Mouse (Mus musculus) limb, embryonic 13.5 days (tissue): ENCODE measurements around the gene Mrpl43. TPM values are rescaled to one million over a fixed set of nuclear protein-coding genes. Genes with fewer than 3 reads are reported as not detected.

Experiments
- ATAC-seq: fragments of 200-750 bp; cut with Nextera tagmentation; 2 replicates; pipeline ENCODE4 v1.8.0; 2017; ENCODE audit warnings: low read depth, moderate number of reproducible peaks, moderate TSS enrichment; ENCODE audit not compliant: low FRiP score
- H3K27ac ChIP-seq: fragments of 300-500 bp; sonication (generic); 2 replicates; pipeline ENCODE4 v1.5.1; 2015; ENCODE audit warnings: inconsistent platforms, mild to moderate bottlenecking, moderate library complexity
- H3K27me3 ChIP-seq: fragments of 300-500 bp; sonication (generic); 2 replicates; pipeline ENCODE4 v1.6.1; 2015; ENCODE audit warnings: mild to moderate bottlenecking, inconsistent platforms
- H3K36me3 ChIP-seq: fragments of 300-500 bp; sonication (generic); 2 replicates; pipeline ENCODE4 v1.6.1; 2015; ENCODE audit warnings: inconsistent platforms, mild to moderate bottlenecking, moderate library complexity
- H3K4me1 ChIP-seq: fragments of 300-500 bp; sonication (generic); 2 replicates; pipeline ENCODE4 v1.6.1; 2015; ENCODE audit warnings: inconsistent platforms
- H3K4me2 ChIP-seq: fragments of 300-500 bp; sonication (generic); replicated peaks from 2 replicates; pipeline ENCODE4 v1.6.1; 2015; ENCODE audit warnings: inconsistent platforms, mild to moderate bottlenecking, moderate library complexity
- H3K4me3 ChIP-seq: fragments of 300-500 bp; sonication (generic); 2 replicates; pipeline ENCODE4 v1.5.1; 2015; ENCODE audit warnings: moderate library complexity, mild to moderate bottlenecking, inconsistent platforms
- H3K9ac ChIP-seq: fragments of 300-500 bp; sonication (generic); 2 replicates; pipeline ENCODE4 v1.6.1; 2015; ENCODE audit warnings: mild to moderate bottlenecking, inconsistent platforms
- H3K9me3 ChIP-seq: fragments of 300-500 bp; sonication (generic); 2 replicates; pipeline ENCODE4 v1.6.1; 2016; ENCODE audit warnings: inconsistent platforms
- WGBS: fragments of 180-500 bp; shearing (Covaris S2); methylation state at CpG from one replicate; pipeline ENCODE4 v1.1.7; 2015; 5-methylcytosine and 5-hydroxymethylcytosine counted together
- polyA plus RNA-seq: library from polyadenylated mRNA; unstranded; fragments of >200 nt; fragmentation: Nextera tagmentation; extraction: Ambion mirVana; gene quantifications from 2 replicates; pipeline ENCODE4 v1.2.1, GENCODE M21; 2015

The Mrpl43 gene
- polyA plus RNA-seq, 1 experiment from 2014 or later = 69.2 TPM

GRCm38 (mm10) chr19:44999647-45000046 is 6.6 kb downstream of the Mrpl43 start:
- H3K4me2 ChIP-seq = no peak overlapping the region
- no peaks in the 10 kb centered on the region for H3K9me3 ChIP-seq
- no peaks in the 10 kb centered on the region for H3K27me3 ChIP-seq
- no peak overlapping the region for H3K9ac ChIP-seq
- H3K4me1 ChIP-seq = no peaks in the 10 kb centered on the region
- peaks cover 88% of the 10 kb centered on the region for H3K36me3 ChIP-seq
- H3K4me3 ChIP-seq = no peak overlapping the region
- ATAC-seq = no peak
- WGBS = 80% methylated on average over 8 of the region's 8 CpGs
- H3K27ac ChIP-seq = no peak overlapping the region

GRCm38 (mm10) chr19:44997786-44998185 is 8.5 kb downstream of the Mrpl43 start:
- H3K9me3 ChIP-seq = no peaks in the 10 kb centered on the region
- no peak overlapping the region for H3K4me2 ChIP-seq
- no peak for ATAC-seq
- no peak overlapping the region for H3K4me3 ChIP-seq
- H3K4me1 ChIP-seq = no peaks in the 10 kb centered on the region
- no peaks in the 10 kb centered on the region for H3K27me3 ChIP-seq
- H3K36me3 ChIP-seq = peaks cover 79% of the 10 kb centered on the region
- H3K9ac ChIP-seq = no peak overlapping the region
- H3K27ac ChIP-seq = no peak overlapping the region
- 77% methylated on average over 11 of the region's 11 CpGs for WGBS

- Histone ChIP-seq H3K9ac (no peak overlapping the region), H3K27me3 (no peaks in the 10 kb centered on the region), H3K4me2 (no peak overlapping the region), H3K36me3 (peaks cover 33% of the 10 kb centered on the region), H3K4me3 (no peak overlapping the region), H3K9me3 (no peaks in the 10 kb centered on the region), H3K27ac (no peak overlapping the region), H3K4me1 (peaks cover 29% of the 10 kb centered on the region)
- no peak for ATAC-seq
- 48% methylated on average over 7 of the region's 7 CpGs for WGBS
Observed at GRCm38 (mm10) chr19:44992712-44993111, 13.5 kb downstream of the Mrpl43 start.

- H3K27me3 ChIP-seq = no peaks in the 10 kb centered on the region
- H3K4me3 ChIP-seq = no peak overlapping the region
- no peak overlapping the region for H3K9ac ChIP-seq
- peaks cover 29% of the 10 kb centered on the region for H3K36me3 ChIP-seq
- no peak overlapping the region for H3K27ac ChIP-seq
- no peak overlapping the region for H3K4me2 ChIP-seq
- WGBS = 38% methylated on average over 7 of the region's 7 CpGs
- no peak for ATAC-seq
- H3K4me1 ChIP-seq = peaks cover 29% of the 10 kb centered on the region
- H3K9me3 ChIP-seq = no peaks in the 10 kb centered on the region
Observed at GRCm38 (mm10) chr19:44992246-44992645, 14.0 kb downstream of the Mrpl43 start.

- no peak for ATAC-seq
- no peak overlapping the region for H3K27ac ChIP-seq
- H3K9ac ChIP-seq = peak overlapping the region; percentile 13; the same call in 1 of the 2 replicates
- 84% methylated on average over 8 of the region's 8 CpGs for WGBS
- H3K9me3 ChIP-seq = no peaks in the 10 kb centered on the region
- no peaks in the 10 kb centered on the region for H3K27me3 ChIP-seq
- peaks cover 18% of the 10 kb centered on the region for H3K36me3 ChIP-seq
- 0 out of 2 replicates have a peak overlapping the region, but pooled peaks have one; percentile 9 for H3K4me2 ChIP-seq
- H3K4me3 ChIP-seq = no peak overlapping the region
- H3K4me1 ChIP-seq = peaks cover 29% of the 10 kb centered on the region
Observed at GRCm38 (mm10) chr19:44991031-44991430, 15.2 kb downstream of the Mrpl43 start.

- Histone ChIP-seq H3K4me1 (peaks cover 29% of the 10 kb centered on the region), H3K36me3 (peaks cover 16% of the 10 kb centered on the region), H3K27ac (peak overlapping the region; percentile 28; the same call in 1 of the 2 replicates), H3K9ac (peak overlapping the region; percentile 86), H3K4me3 (peak overlapping the region; percentile 80), H3K4me2 (peak overlapping the region; percentile 97), H3K27me3 (no peaks in the 10 kb centered on the region), H3K9me3 (no peaks in the 10 kb centered on the region)
- peak; percentile 22 for ATAC-seq
- 4% methylated on average over 22 of the region's 22 CpGs for WGBS
Observed at GRCm38 (mm10) chr19:44989567-44990495, 16.4 kb downstream of the Mrpl43 start.

GRCm38 (mm10) chr19:44988831-44989566 is 17.2 kb downstream of the Mrpl43 start, which contains the start of gene Sema4g:
Gene Sema4g, plus strand, starts transcription at chr19:44989101.
- under 1% methylated on average over 54 of the region's 58 CpGs for WGBS
- Histone ChIP-seq H3K4me3 (peak within 1 kb of the TSS; percentile 80), H3K27me3 (no peaks in the 10 kb centered on the region), H3K27ac (peak within 1 kb of the TSS; percentile 28; the same call in 1 of the 2 replicates), H3K4me1 (peaks cover 29% of the 10 kb centered on the region), H3K4me2 (peak within 1 kb of the TSS; percentile 97), H3K36me3 (peaks cover 11% of the 10 kb centered on the region), H3K9me3 (no peaks in the 10 kb centered on the region), H3K9ac (peak within 1 kb of the TSS; percentile 86)
- peak; percentile 85 for ATAC-seq

- peak overlapping the region; percentile 80 for H3K4me3 ChIP-seq
- H3K36me3 ChIP-seq = peaks cover 11% of the 10 kb centered on the region
- no peak overlapping the region for H3K27ac ChIP-seq
- H3K27me3 ChIP-seq = no peaks in the 10 kb centered on the region
- H3K9me3 ChIP-seq = no peaks in the 10 kb centered on the region
- WGBS = 23% methylated on average over 9 of the region's 9 CpGs
- ATAC-seq = no peak
- peaks cover 29% of the 10 kb centered on the region for H3K4me1 ChIP-seq
- H3K9ac ChIP-seq = peak overlapping the region; percentile 86
- peak overlapping the region; percentile 97 for H3K4me2 ChIP-seq
Observed at GRCm38 (mm10) chr19:44988321-44988720, 17.9 kb downstream of the Mrpl43 start.

GRCm38 (mm10) chr19:44987851-44988250 is 18.4 kb downstream of the Mrpl43 start:
- ATAC-seq = no peak
- Histone ChIP-seq H3K27me3 (no peaks in the 10 kb centered on the region), H3K9ac (no peak overlapping the region), H3K4me3 (no peak overlapping the region), H3K4me1 (peaks cover 29% of the 10 kb centered on the region), H3K4me2 (no peak overlapping the region), H3K27ac (no peak overlapping the region), H3K9me3 (no peaks in the 10 kb centered on the region), H3K36me3 (peaks cover 11% of the 10 kb centered on the region)
- 68% methylated on average over 6 of the region's 6 CpGs for WGBS

GRCm38 (mm10) chr19:44987004-44987403 is 19.2 kb downstream of the Mrpl43 start:
- WGBS = 68% methylated on average over 6 of the region's 6 CpGs
- H3K4me2 ChIP-seq = no peak overlapping the region
- no peak overlapping the region for H3K27ac ChIP-seq
- H3K36me3 ChIP-seq = peaks cover 11% of the 10 kb centered on the region
- H3K4me3 ChIP-seq = no peak overlapping the region
- H3K9ac ChIP-seq = no peak overlapping the region
- peaks cover 24% of the 10 kb centered on the region for H3K4me1 ChIP-seq
- H3K27me3 ChIP-seq = no peaks in the 10 kb centered on the region
- no peaks in the 10 kb centered on the region for H3K9me3 ChIP-seq
- ATAC-seq = no peak

- H3K9ac ChIP-seq = no peak overlapping the region
- no peak overlapping the region for H3K4me2 ChIP-seq
- H3K4me1 ChIP-seq = peaks cover 17% of the 10 kb centered on the region
- H3K36me3 ChIP-seq = peaks cover 24% of the 10 kb centered on the region
- 58% methylated on average over 5 of the region's 5 CpGs for WGBS
- no peak overlapping the region for H3K27ac ChIP-seq
- no peak for ATAC-seq
- no peaks in the 10 kb centered on the region for H3K9me3 ChIP-seq
- no peaks in the 10 kb centered on the region for H3K27me3 ChIP-seq
- H3K4me3 ChIP-seq = no peak overlapping the region
Observed at GRCm38 (mm10) chr19:44985159-44985988, 20.9 kb downstream of the Mrpl43 start.
